Mouse (Mus musculus) midbrain, embryonic 16.5 days (tissue): ENCODE data around the gene Krt19. TPM values are rescaled to one million over a fixed set of nuclear protein-coding genes. Genes with fewer than 3 reads are reported as not detected.
A peak's percentile ranks its signal among the peaks of the same experiment; 100 is the strongest.

Source experiments
- ATAC-seq: fragments of 200-750 bp; cut with Nextera tagmentation; 2 replicates; pipeline ENCODE4 v1.8.0; 2017; ENCODE audit warnings: moderate TSS enrichment
- H3K27ac ChIP-seq: fragments of 300-500 bp; sonication (generic); 2 replicates; pipeline ENCODE4 v1.5.1; 2014; ENCODE audit warnings: mild to moderate bottlenecking, low read length, mixed read lengths
- H3K27me3 ChIP-seq: fragments of 300-500 bp; sonication (generic); 2 replicates; pipeline ENCODE4 v1.6.1; 2014; ENCODE audit warnings: low read depth, low read length, mixed read lengths; ENCODE audit not compliant: control insufficient read depth, insufficient read depth
- H3K36me3 ChIP-seq: fragments of 300-500 bp; sonication (generic); 2 replicates; pipeline ENCODE4 v1.6.1; 2014; ENCODE audit warnings: mild to moderate bottlenecking, low read length, moderate library complexity, mixed read lengths; ENCODE audit not compliant: control insufficient read depth, insufficient read depth
- H3K4me1 ChIP-seq: fragments of 300-500 bp; sonication (generic); 2 replicates; pipeline ENCODE4 v1.6.1; 2014; ENCODE audit warnings: mild to moderate bottlenecking, low read length, mixed read lengths; ENCODE audit not compliant: control insufficient read depth, insufficient read depth
- H3K4me2 ChIP-seq: fragments of 300-500 bp; sonication (generic); 2 replicates; pipeline ENCODE4 v1.6.1; 2014; ENCODE audit warnings: mild to moderate bottlenecking, low read length, mixed read lengths
- H3K4me3 ChIP-seq: fragments of 300-500 bp; sonication (generic); 2 replicates; pipeline ENCODE4 v1.5.1; 2014; ENCODE audit warnings: low read depth, mild to moderate bottlenecking, low read length, moderate library complexity, mixed read lengths
- H3K9ac ChIP-seq: fragments of 300-500 bp; sonication (generic); 2 replicates; pipeline ENCODE4 v1.6.1; 2014; ENCODE audit warnings: low read depth, low read length, mixed read lengths
- H3K9me3 ChIP-seq: fragments of 300-500 bp; sonication (generic); replicated peaks from 2 replicates; pipeline ENCODE4 v1.6.1; 2014; ENCODE audit warnings: mild to moderate bottlenecking, low read length, mixed read lengths; ENCODE audit not compliant: control insufficient read depth, poor library complexity, severe bottlenecking
- WGBS: fragments of 180-500 bp; shearing (Covaris S2); extraction: QIAGEN DNeasy Blood & Tissue Kit; methylation state at CpG from one replicate; pipeline ENCODE4 v1.1.7; 2014; 5-methylcytosine and 5-hydroxymethylcytosine counted together
- polyA plus RNA-seq: library from polyadenylated mRNA; unstranded; fragments of >200 nt; fragmentation: Nextera tagmentation; extraction: Ambion mirVana; gene quantifications from 2 replicates; pipeline ENCODE4 v1.2.1, GENCODE M21; 2015

Gene Krt19
- polyA plus RNA-seq, 1 experiment from 2014 or later = 3.4 TPM

DNA sequence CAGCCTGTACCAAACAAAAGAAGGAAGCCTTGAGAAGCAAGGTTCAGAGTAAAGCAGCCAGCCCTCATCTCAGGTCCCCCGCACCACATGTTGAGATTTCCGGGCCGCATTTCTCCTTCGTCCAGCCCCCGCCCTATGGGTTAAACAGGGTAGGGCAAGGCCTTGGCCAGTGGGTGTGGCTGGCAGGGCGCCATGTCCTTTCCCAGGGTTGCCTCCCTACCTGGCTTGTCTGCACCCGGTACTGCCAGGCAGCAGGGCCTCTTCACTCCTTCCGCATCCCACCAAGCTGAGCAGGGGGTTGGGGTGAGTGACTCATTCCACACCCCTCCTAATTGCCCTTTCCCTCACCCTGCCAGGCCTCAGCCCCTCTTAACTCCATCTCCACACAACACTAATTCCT, 19.6 kb upstream of the Krt19 start:
- ATAC-seq = no peak
- no peaks in the 10 kb centered on the region for H3K36me3 ChIP-seq
- H3K27me3 ChIP-seq = no peaks in the 10 kb centered on the region
- H3K27ac ChIP-seq = no peak overlapping the region
- no peaks in the 10 kb centered on the region for H3K9me3 ChIP-seq
- H3K4me2 ChIP-seq = no peak overlapping the region
- WGBS = 80% methylated on average over 8 of the region's 8 CpGs
- no peak overlapping the region for H3K4me3 ChIP-seq
- no peak overlapping the region for H3K9ac ChIP-seq
- H3K4me1 ChIP-seq = no peaks in the 10 kb centered on the region

DNA sequence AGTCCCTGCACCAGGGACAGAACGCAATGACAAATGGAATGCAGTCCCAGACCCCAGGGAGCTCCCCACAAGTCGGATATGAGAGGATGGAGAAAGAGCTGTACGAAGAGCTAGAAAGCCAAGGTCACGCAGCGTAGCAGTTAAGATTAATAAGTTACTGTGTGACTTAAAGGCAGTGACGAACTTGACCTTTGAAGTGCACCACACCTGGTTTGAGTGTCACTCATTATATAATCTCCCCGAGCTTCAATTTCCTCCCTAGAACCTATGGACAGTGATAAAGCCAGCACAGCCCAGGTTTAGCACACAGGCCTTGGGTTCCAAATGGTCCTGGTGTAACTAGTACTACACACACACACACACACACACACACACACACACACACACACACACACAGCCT, 15.9 kb upstream of the Krt19 start:
- no peak overlapping the region for H3K4me2 ChIP-seq
- no peaks in the 10 kb centered on the region for H3K4me1 ChIP-seq
- no peak overlapping the region for H3K9ac ChIP-seq
- no peak for ATAC-seq
- no peak overlapping the region for H3K4me3 ChIP-seq
- H3K27ac ChIP-seq = no peak overlapping the region
- 72% methylated on average over 7 of the region's 7 CpGs for WGBS
- no peaks in the 10 kb centered on the region for H3K36me3 ChIP-seq
- no peaks in the 10 kb centered on the region for H3K27me3 ChIP-seq
- no peaks in the 10 kb centered on the region for H3K9me3 ChIP-seq

DNA sequence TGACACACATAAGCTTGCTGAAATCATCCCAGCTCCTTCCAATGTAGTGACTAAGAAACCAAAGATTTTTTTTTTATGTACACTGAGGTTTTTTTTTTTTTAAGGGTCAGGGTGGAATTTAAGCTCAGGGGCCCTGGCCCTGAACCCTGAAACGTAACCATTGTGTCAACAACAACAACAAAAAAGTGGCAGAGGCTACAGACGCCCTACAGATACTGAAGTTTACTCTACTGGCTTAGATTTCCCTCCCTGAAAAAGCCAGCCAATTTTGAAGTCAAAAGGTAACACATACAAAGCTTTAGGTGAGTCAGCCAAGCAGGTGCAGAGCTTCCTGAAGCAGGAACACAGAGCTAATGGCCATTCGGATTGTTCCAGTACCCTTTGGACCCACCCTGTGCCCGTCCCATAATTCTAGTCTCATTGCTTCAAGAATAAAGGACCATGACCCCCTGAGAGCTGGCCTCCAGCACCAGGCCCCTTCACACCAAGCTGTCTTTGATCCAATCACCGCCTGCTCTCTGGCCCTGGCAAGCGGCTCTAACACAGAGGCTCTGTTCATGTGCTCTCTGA, 9.5 kb upstream of the Krt19 start:
- H3K27ac ChIP-seq = no peak overlapping the region

DNA sequence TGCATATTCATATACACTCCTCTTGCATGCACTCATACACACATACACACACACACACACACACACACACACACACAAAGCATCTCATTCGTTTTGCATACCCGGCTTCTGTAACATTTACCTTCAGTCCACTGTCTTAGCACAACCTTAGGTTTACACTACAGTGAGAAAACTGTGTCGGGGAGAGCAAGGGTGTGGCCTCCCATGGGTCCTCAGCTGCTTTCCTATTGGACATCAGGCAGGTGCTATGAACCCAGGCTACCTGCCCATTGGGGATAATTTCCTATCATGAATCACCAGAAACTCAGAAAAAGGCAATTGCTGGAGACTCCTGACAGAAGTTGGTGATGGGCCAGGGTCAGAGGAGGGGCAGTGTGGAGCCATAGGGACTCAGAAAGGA, 8.9 kb upstream of the Krt19 start:
- Histone ChIP-seq H3K9ac (no peak overlapping the region), H3K4me1 (no peaks in the 10 kb centered on the region), H3K4me2 (no peak overlapping the region), H3K36me3 (no peaks in the 10 kb centered on the region), H3K27ac (no peak overlapping the region), H3K4me3 (no peak overlapping the region), H3K27me3 (no peaks in the 10 kb centered on the region), H3K9me3 (no peaks in the 10 kb centered on the region)
- ATAC-seq = no peak
- 93% methylated on average over 3 of the region's 3 CpGs for WGBS

More for the DNA sequence above, 9.5 kb upstream of the Krt19 start:
- ATAC-seq = no peak
- Histone ChIP-seq H3K36me3 (no peaks in the 10 kb centered on the region), H3K9ac (no peak overlapping the region), H3K4me1 (no peaks in the 10 kb centered on the region), H3K27me3 (no peaks in the 10 kb centered on the region), H3K9me3 (no peaks in the 10 kb centered on the region), H3K4me2 (no peak overlapping the region), H3K4me3 (no peak overlapping the region)
- WGBS = 68% methylated on average over 6 of the region's 6 CpGs

GRCm38 (mm10) chr11:100155497-100156255, 7.2 kb upstream of the Krt19 start:
- no peak for ATAC-seq
- Histone ChIP-seq H3K36me3 (no peaks in the 10 kb centered on the region), H3K27me3 (no peaks in the 10 kb centered on the region), H3K4me3 (no peak overlapping the region), H3K4me1 (no peaks in the 10 kb centered on the region), H3K9me3 (no peaks in the 10 kb centered on the region), H3K27ac (no peak overlapping the region), H3K4me2 (no peak overlapping the region), H3K9ac (no peak overlapping the region)
- 78% methylated on average over 8 of the region's 8 CpGs for WGBS

DNA sequence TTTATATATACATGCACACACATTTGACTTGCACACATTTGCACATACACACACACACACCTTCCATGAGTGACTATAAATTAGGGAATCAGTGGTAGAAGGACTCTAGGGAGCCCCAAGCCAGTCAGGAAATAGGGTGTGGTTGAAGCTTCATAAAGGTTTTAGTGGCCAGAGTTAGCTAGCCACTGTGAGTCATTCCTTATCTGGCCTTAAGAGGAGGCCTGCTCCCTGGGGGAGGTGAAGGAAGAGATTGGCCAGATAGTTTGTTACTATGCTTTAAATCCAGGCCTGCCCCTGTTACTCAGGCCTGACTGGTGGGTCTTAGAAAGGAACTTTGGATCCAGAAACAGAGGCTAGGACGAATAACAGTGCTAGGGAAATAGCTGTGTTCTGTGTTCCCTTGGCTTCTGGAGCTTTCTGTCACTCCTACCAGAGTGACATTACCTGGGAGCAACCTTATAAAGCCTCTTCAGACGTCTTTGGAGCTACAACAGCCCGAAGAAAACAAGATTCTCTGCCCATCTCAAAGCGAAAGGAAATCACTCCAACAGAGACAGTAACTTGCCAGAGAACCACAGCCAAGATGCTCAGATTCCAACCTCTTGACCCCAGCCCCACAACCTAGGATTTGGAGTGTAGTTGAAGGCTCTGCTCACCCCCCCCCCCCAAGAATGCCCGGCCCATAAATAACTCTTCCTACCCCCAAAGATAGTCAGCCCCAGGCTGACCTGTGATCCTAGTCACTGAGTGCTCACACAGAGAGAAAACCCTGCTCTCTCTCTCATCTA, 705 bp downstream of the Krt19 start:
- Histone ChIP-seq H3K9me3 (no peaks in the 10 kb centered on the region), H3K27me3 (peaks cover 23% of the 10 kb centered on the region), H3K9ac (no peak overlapping the region), H3K36me3 (no peaks in the 10 kb centered on the region), H3K27ac (no peak overlapping the region), H3K4me1 (peaks cover 11% of the 10 kb centered on the region), H3K4me2 (no peak overlapping the region), H3K4me3 (no peak overlapping the region)
- 87% methylated on average over 5 of the region's 5 CpGs for WGBS
- ATAC-seq = no peak

- no peaks in the 10 kb centered on the region for H3K36me3 ChIP-seq
- peak overlapping the region; percentile 67 for H3K4me2 ChIP-seq
- no peak overlapping the region for H3K27ac ChIP-seq
- no peak for ATAC-seq
- H3K9me3 ChIP-seq = no peaks in the 10 kb centered on the region
- peaks cover 23% of the 10 kb centered on the region for H3K27me3 ChIP-seq
- WGBS = 3% methylated on average over 13 of the region's 13 CpGs
- peak overlapping the region; percentile 34 for H3K4me3 ChIP-seq
- H3K4me1 ChIP-seq = peaks cover 11% of the 10 kb centered on the region
- H3K9ac ChIP-seq = no peak overlapping the region
These were observed 2.5 kb downstream of the Krt19 start for GRCm38 (mm10) chr11:100145858-100146560.

GRCm38 (mm10) chr11:100145104-100145503, 3.4 kb downstream of the Krt19 start:
- Histone ChIP-seq H3K9me3 (no peaks in the 10 kb centered on the region), H3K36me3 (no peaks in the 10 kb centered on the region), H3K4me2 (peak overlapping the region; percentile 67), H3K4me3 (peak overlapping the region; percentile 34), H3K9ac (peak overlapping the region; percentile 18; the same call in 1 of the 2 replicates), H3K27ac (no peak overlapping the region), H3K27me3 (peaks cover 23% of the 10 kb centered on the region), H3K4me1 (peaks cover 11% of the 10 kb centered on the region)
- no peak for ATAC-seq
- WGBS = 0% methylated on average over 20 of the region's 20 CpGs
